Mouse (Mus musculus): ENCODE measurements around the gene Galnt9.

The Galnt9 gene

DNA sequence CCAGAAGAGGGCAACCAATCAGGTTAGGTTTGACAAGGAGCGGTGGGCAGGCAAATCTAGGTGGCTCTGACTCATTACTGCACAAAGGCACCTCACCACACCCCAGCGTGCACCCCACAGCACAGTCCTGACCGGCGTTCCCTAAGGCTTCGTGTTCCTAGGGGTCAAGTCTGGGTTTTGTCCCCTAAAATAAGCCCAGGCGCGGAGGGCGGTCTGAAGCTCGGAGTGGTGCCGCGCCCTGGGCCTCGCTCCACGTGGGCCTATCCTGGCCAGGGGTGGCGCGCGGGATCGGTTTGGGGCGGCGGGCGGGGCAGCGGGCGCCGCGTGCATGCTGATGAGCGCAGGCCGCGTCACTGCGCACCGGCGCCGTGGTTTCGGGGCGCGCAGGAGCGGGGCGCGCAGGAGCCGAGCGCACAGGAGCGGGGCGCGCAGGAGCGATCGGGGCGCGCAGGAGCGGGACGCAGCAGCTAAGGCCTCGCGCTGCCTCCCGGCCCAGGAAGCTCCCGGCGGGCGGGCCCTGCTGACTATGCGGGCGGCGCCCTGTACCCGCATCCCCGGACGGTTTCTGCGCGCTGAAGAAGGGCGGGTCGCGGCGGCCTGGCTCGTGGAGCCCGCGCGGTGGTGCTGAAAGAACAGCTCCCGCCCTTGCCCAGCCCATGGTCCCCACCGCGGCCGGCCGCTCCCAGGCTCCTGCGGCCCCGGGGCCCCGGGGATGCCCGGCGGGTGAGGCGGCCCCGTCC, at the start of gene Galnt9:
Gene Galnt9 (plus strand): TSS at position 405 of the 740 bp plus-strand sequence.
- DNase-seq, result peak; percentile 70

DNA sequence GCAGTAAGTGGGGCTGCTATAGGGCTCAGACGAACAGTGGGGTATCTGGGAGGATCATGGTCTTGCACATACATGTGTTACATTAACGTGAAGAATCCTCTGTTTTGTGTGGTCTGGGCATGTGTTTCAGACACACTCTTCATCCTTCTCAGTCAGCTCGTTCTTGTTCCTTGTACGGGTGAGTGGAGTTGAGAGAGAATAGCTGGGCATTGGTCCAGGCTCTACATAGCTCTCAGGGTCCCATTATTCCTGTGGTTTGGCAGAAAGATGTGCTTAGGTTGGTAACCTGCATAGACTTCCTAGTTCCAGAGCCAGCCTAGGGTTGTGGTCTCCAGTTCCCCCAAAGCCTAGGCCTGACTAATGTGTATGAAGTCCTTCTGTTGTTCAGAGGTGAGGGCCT, 49.8 kb upstream of the Galnt9 start:
- DNase-seq, result peak; percentile 5

DNA sequence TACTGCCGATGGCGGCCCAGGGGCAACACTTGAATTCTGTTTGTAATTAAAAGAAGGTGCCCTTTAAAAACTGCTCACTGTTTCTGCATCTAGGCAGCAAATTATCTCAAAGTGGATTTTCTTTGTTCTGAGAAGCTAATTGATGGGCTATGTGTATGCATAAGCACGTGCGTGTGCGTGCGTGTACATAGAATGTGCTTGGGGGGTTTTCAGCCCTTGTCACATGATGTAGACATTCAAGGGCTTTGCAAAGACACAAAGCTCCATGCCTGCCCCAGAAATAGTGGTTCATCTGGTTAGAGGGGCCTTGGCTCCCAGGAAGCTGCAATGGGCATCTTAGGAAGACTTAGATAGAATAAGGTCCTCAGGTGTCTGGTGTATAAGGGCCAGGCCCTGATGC, 49.1 kb upstream of the Galnt9 start:
- no peak for DNase-seq

DNA sequence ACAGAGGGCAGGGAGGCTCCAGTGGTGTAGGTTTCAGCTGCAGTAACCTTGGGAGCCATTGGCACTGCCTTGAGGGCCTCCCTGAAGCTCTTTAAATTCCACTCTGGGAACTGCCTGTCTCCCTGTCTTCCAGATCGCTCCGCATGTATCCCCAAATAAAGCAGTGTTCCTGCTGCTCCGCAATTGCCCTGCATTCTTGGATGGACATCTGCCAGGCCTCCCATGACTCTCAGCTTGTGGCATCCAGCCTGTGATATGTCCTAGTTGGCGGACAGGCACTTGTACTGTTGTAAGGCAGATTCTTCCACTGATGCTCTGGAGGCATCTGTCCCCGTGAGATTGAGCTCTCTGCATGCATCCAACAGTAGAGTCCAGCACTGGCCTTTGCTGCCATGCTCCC, 46.6 kb upstream of the Galnt9 start:
- peak; percentile 6 for DNase-seq

DNA sequence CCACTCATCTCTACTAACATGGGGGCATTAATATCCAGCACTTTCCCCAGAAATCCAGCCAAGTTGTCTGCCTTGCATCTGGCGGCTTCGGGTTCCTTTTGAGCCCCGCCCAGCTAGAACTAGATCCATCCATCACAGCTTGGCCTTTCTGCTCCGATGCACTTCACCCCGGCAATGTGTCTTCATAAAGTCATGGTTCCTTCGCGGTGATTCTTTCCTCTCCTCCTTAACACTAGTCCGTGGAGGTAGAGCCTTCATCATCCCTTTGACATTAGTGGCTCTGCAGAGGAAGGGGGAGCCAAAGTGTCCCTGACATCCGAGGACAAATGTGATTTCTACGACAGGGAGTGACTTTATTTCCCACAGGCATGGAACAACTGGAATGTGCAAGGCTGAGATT, 46.1 kb upstream of the Galnt9 start:
- DNase-seq, result no peak

DNA sequence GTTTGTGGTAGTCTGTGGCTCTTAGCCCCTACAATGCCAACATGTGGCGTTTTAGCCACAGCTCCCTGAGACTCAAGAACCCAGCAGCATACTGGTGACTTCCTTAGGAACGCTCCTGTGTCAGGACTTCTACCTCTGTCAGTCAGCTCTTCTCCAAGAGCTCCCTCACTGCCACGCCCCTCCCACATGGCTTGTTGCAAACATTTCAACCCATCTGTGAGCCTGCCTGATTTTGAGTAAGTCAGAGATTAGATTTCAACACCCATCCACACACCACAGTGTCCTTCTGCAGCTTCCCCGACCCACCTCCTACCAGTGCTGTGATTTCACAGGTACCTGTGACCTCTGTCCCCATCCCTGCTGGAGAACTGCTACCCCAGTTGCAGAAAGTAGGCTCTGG, 43.9 kb upstream of the Galnt9 start:
- DNase-seq, result no peak

DNA sequence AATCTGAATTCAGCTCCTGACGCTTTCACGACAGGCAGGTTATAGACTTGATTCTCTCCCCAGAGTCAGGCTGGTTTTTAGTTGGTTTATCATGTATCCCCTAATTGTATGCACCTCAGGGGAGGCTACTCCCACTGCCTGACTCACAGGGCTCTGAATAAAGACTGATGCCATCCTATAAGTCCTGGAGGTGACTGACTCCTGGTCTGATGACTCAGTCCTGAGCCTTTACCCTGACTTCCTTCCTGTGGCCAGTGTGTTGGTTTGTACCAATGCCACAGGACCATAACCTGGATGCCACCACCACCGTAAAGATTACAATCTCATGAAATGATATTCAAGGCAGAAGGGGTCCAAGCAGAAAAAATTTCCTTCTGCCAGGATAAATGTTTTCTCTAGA, 40.8 kb upstream of the Galnt9 start:
- DNase-seq, result no peak

DNA sequence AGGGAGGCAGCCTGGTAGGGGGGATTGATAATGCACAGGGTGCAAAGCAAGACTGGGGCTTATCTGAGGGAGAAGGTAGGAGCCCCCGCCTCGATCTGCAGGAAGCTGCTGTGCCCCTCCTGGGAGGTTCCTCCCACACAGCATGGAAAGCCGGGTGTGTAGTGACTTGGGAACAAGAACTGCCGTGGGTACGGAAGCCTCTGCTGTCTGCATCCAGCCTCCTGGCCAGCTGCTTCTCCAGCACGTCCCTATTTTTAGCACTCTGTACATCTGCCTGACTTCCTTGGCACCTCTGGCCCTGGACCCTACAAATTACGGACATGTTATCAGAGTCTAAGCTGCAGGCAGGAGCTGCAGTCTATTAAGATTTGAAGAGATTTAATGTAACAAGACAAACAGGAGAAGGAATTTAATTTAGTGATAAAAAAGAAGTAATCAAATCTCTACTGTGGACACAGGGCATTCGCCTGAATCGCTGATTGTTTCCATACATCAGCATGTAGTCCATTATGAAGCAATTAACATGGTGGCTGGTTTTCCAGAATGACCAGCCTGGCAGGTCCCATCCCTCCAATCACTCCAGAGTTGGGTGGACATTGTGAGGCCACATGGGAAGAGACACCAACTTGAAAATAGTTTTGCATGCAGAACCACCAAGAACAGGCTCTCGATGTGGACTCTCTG, 38.4 kb upstream of the Galnt9 start:
- DNase-seq, result no peak

DNA sequence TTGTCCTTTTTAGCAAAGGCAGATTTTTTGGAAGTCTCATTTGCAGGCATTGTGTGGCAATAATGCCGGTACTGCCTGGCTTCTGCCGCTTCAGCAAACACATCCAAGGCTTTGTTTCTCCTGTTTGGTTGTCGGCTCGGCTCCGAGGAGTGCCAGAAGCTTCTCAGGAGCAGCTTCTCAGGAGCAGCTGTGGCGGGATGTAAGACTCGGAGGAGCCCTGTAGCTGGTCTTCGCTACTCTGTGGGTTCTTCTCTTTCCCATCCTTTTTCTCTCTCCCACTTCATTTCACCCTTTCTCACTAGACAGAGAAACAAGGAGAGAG, 37.9 kb upstream of the Galnt9 start:
- no peak for DNase-seq

DNA sequence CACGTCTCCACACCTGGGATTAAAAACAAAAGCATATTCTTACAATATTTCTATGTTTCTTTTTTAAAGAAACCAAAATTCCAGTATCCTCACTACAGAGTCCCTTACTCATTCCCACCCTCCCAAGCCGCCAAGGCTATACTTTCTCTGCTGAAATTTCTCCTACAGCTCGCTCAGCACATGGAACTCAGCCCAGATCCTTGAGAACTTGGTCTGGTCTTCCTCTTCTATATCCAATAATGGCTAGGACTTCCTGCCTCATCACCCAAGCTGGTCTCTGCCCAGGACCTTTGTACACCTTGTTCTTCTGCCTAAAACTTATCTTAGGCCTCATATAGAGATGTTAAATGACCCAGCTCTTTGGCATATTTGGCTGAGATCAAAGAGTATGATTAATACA, 37.3 kb upstream of the Galnt9 start:
- DNase-seq, result no peak

DNA sequence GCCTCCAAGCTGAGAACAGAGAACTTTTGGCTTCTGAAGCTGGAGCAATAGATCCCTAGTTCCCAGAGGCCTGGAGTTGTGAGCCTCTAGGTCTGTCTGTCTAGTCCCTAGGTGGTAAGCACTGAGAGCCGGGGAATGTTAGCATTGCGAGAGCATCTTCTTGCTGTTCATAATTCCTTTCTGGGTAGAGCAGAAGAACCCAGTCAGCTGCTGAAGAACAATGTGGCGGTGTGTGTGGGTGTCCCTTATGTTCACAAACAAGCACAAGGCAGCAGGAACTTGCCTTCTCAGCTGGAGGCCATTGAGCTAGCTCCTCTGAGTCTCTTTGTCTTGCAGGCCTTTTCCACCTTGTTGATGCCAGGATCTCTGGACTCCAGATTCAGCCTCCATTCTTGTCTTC, 36.2 kb upstream of the Galnt9 start:
- no peak for DNase-seq

DNA sequence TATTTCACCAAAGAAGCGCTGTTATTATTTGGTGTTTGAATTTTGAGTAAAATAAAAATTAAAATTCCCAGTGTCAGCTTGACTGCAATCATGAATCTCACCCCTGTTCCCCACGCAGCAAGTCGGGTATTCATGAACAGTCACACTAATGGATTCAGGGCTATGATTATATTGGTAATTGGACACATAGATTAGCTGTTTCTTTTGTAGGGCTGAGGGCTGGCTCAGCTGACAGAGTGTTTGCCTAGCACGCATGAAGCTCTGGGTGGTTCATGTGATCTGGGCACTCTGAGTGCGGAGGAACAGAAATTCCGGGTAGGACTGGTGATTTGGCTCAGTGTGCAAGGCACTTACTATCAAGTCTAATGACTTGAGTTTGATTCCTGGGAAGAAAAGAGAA, 33.8 kb upstream of the Galnt9 start:
- DNase-seq, result no peak

DNA sequence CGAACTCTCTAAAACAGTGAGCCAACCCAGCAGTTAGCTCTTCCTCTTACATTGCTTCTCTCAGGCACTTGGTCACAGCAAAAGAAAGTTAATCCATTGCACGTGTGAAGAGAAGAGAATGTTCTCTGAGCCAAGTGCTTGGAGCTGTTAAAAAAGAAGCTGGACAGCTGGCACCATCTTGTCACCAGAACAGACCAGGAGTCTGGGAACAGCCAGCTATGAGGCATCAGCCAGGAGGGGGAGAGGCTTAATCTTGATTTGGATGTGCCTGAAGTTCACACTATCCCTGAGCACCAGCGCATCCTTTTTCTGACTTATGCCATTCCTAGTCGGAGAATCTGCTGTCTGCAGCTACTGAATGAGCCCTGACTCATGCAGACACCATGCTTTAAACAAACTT, 30.4 kb upstream of the Galnt9 start:
- no peak for DNase-seq

DNA sequence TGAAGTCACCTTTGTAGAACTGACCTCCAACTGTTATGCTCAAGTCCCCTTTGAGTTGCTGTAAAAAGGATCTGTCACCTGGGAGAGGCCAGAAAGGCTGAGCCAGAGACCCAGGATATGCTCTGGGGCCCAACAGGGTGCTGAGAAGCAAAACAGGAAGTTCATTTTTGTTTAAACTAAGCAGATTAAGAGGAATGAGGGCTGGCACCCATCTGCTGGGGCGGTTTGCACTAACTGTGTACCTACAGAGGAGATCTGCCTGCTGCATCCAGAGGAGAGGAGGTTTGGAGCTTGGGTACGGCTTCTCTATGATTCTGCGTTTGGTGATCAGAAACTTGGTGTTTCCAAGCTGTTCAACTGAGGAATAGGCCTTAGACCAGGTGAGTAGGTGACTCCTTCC, 29.5 kb upstream of the Galnt9 start:
- no peak for DNase-seq

DNA sequence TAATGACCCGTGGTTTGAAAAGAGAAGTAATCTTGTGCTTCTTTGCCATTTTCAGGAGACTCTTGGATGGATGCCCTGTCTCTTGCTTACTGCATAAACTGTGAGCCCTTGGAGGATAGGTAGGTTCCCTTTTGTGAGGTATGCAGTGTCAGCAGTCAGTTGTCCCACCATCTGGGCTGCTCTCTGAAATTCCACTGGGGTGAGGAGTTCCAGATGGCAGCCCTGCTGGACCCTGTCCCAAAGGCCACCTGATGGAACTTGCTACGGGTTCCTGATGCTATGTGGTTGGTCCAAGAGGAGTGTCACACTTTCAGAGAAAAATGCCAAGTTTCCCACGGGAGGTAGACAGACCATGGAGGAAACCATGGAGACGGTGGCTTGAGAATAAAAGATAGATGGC, 27.8 kb upstream of the Galnt9 start:
- no peak for DNase-seq

DNA sequence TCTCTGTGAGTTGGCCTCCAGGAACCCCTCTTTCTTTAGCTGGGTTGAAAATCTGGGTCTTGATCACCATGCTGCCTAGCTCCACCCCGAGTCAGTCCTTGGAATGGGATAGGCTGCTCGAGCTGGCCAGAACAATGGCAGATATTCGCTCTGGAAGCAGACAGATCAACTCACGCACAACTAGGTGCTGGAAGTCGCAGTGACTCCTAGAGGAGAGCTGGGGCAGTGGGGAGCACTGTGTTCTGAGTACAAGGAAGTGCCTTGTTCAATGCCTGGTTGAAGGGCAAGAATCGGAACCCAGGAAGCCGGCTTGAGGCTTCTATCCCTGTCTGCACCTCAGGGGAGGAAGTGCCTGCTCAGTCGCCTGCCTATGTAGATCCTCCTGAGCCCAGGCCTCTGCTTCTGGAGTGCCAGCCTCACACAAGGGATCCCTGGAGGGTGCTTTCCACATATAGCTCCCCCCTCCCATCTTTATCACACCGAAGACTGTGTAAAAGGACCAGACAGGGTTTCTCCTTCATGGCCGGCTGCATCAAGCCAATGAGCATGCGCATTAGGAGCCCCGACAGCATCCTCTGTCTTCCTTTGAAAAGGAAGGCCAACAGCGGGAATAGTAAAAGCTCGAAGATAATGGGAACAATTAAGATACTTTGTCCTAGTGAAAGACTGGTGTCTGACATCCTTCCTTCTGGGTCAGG, 25.9 kb upstream of the Galnt9 start:
- DNase-seq, result no peak

DNA sequence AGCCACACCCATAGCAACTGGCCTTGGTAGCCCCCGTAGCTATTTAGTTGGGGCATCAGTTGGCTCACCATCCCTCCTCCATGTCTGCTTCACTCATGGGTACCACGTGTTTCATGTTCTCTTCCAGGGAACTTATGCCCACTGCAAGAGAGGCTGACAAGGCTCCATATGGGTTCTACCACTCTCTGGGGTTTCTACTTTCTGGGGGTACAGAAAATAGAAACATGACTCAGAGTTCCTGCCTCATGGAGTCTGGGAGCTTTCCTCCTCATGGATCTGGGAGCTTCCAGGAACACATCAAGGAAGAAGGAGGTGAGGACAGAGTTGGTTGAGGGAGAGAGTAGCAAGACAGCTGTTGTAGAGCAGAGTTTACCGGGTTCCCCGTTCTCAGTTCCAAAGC, 23.2 kb upstream of the Galnt9 start:
- no peak for DNase-seq

DNA sequence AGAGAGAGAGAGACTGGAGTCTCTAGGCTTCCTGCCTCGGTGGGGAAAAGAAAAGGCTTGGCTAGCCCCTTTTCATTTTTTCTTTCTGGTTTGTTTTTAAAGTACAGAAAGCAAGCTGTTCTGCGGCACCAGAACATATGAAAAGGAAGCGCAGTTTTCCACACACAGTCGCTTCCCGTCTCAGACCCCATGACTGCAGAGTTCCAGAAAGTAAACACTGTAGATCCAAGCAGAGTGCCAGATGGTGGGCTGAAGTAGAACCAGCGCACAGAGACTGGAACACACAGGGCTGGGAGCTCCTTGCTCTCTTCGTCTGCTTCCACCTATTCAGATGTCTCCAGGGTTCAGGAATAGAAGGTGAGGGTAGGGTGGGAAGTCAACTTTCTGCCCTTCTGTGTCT, 22.3 kb upstream of the Galnt9 start:
- no peak for DNase-seq

DNA sequence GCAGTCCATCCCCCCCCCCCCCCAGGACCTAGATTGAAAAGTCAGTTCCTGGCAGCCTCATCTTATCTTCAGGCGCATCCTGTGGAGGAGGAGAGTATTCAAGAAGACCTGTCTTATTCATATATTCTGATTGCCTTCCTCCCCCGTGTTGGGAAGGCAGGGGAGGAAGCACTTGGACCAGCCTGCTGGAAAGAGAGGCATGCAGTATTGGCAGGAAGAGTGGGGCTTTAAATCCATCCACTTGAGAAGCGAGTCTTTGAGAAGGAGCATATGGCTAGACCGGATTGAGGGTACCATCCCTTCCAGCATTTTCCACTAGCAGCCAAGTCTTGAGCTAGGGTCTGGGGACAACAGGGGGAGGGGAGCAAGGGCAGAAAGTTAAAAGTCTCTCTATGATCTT, 20.9 kb upstream of the Galnt9 start:
- DNase-seq, result no peak

DNA sequence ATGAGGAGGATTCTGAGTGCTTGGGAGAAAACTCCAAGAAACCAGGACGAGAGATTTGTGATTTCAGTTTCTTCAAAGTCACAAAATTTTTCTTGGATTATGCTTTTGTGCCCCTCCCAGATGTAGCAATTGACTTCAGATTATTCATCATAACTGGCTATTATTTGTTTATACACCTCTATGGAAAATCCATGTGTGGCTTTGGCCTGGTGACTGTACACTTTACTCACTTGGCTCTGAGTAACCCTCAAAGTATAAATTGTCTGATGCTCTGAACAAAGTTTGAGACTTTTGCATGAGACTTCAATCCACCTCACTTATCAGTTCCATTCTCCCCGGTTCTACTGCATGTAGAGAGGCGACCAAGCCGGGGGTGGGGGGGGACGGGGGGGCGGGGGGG, 18.5 kb upstream of the Galnt9 start:
- no peak for DNase-seq

DNA sequence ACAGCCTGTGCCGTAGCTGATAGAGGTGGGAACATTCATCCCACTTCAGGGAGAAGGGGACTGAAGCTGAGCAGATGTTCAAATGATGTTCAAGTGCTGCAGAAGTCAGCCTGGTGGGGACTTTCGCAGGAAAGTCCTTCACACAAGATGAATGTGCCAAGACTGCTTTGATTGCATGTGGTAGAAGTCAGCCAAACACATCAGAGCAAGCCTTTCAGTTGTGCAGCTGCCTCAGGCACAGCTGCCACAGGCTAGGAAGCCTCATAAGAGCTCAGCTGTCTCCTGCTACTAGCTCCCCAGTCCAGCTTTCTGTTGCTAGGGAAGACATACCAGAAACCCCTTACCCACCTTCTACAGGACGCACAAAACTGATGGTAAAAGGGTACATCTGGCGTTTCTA, 17.6 kb upstream of the Galnt9 start:
- no peak for DNase-seq

DNA sequence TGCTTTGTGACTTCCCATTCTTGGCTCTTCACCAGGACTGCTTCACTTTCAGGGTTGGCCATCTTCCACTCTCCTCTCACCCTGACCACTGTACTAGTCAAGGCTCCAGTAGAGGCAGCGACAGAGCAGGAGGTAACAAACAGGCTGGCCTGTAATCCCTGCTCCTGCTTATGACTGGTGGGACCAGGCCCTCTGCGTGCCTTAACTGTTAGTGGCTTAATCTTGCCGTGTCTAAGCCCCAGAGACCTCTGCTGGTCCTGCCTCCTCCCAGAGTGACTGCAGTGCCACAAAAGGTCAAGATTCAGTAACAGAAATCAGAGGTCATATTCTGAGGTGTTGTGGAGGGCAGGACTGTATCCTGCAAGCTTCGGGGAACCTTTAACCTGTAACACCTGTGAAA, 13.1 kb upstream of the Galnt9 start:
- no peak for DNase-seq

DNA sequence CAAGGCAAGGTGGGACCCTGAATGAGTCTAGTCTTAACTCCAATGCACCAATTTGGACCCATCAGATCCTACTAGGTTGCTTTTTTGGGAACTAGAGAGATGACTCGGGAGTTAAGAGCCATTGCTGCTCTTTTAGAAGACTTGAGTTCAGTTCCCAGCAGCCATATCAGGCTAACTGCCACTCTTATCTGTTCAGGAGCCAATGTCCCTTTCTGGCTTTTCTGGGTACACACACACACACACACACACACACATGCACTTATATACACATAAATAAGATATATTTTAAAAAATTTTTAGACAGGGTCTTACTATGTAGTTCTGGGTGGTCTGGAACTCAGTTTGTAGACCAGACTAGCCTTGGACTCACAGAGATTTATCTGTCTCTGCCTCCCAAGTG, 9.8 kb upstream of the Galnt9 start:
- no peak for DNase-seq

DNA sequence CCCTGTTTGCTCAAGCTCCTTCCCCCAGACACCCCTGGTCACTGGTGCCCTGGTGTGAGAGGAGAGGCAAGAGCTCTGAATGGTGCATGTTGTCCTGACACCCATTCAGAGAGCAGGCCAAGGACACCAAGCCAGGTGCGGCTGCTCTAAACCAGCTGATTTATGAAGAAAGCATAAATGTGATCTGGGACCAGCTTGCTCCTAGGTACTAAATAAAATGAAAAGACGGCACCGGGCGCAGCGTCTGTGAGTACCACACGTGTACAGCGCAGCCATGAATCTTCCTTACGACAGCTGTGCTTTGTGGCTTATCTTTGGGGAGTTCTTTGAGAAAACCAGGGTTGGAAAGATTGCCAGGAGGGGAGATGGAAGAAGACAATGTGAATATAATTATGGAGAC, 8.2 kb upstream of the Galnt9 start:
- no peak for DNase-seq

DNA sequence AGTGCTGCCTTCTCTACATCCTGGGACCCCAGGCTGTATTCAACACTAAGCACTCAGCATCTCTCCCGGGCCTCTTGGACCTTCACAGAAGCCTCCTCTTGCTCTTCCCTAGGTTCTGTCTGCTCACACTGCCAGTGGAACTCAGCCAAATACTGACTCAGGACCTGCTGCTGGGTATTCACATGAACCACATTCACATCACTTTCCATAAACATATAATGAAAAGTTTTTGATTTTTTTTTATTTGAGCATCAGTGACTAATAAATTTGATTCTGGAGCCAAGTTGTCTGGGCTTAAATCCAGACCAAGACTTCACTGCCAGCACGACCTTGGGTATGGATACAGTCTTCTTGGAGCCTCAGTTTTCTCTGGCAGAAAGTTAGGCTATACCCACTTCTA, 3.2 kb upstream of the Galnt9 start:
- no peak for DNase-seq

Data from lung, postnatal 14 days (tissue).